Mouse (Mus musculus): Measurements from ENCODE around the gene Alkbh3. TPM values are rescaled to one million over a fixed set of nuclear protein-coding genes. Genes with fewer than 3 reads are reported as not detected.

Gene Alkbh3
- polyA plus RNA-seq, 1 experiment, result 62.3 TPM

DNA sequence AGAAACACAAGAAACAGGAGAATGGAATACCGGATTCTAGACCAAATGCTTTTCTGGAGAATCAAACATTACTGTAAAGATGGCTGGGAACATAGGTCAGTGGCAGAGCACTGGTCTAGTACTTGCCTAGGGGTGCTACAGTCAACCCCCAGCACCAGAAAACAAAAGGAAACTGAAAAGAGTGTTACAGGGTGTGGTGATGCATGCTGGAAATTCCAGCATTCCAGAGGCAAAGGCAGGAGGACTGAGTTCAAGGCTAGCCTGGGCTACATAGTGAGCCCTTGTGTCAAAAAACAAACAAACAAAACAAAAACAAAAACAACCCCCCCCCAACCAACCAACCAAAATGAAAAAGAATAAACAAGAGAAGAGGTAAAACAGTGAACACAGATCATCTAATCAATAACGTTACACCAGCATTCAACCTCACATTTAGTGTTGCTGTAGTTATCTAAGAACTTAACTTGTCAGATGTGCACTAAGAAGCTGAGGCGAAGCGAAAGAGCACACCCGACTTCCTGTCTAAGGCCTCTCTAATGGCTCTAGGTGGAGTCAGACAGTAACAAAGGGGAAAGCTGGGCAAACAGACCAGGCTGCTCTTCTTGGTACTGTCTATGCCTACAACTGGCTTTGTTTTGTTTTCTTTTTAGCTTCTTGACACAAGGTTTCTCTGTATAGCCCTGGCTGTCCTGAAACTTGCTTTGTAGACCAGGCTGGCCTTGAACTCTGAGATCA lies 30.0 kb upstream of the Alkbh3 start:
- WGBS, result 86% methylated on average over 5 of the region's 5 CpGs
- no peak for DNase-seq
- Histone ChIP-seq H3K36me3 (ENCODE audit: control insufficient read depth, insufficient read depth, low read length) (no peaks in the 10 kb centered on the region), H3K4me1 (ENCODE audit: control insufficient read depth, insufficient read depth, low read length) (no peaks in the 10 kb centered on the region; the same call in 1 of the 2 replicates), H3K27me3 (replicated peaks; ENCODE audit: control insufficient read depth, insufficient read depth, low read length) (no peaks in the 10 kb centered on the region), H3K4me3 (ENCODE audit: insufficient read depth, low read depth, low read length) (no peak overlapping the region), H3K27ac (ENCODE audit: insufficient read depth, low read depth, low read length) (no peak overlapping the region)
- TF ChIP-seq POLR2A (IDR thresholded peaks at IDR 0.05; ENCODE audit: low read depth, low read length), result no peak
- TF ChIP-seq CTCF (conservative IDR thresholded peaks at IDR 0.05; ENCODE audit: insufficient read depth, insufficient read length, low read depth, low read length), result no peak

DNA sequence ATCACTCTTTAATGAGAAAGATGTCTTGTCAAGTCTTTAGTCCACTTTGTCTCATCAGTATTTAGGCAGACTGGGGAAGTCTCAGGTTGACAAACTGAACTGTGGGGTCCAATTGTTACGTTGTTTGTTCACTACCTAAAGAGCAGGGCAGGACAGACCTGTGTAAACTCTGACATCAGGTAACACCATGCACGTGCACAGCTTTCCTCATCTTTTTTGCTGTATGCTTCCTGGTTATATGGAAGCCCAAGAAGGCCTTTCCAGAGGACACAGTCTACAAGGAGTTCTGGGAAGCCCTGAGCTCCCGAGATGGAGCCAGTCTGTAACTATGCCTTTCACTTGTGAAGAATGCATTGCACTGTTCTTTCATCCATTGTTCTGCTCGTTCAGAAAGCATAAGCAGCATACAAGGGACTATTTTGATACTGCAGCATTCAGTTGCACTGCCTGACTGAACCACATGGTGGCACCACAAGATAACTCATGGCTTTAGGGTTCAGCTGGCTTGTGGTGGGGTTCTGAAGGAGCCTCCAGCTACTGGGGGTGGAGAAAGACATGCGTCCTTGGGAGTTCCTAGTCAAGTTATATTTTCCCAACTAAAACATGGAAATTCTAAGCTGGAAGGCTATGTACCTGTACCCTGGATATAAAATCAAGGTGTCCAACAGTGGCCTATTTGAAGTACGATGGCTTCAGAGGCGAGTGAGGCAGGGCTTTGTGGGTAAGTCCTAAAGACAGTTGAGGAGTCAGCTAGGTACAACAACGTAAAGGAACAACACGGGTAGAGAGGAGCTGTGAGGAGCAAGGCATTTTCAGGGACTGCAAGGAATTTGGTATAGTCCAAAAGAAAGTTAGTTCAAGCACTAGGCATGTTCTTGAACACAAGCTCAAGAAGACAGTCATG lies 25.1 kb upstream of the Alkbh3 start:
- TF ChIP-seq CTCF (conservative IDR thresholded peaks at IDR 0.05; ENCODE audit: insufficient read depth, insufficient read length, low read depth, low read length) (peak; percentile 89), POLR2A (IDR thresholded peaks at IDR 0.05; ENCODE audit: low read depth, low read length) (no peak)
- no peaks in the 10 kb centered on the region for H3K4me1 ChIP-seq (ENCODE audit: control insufficient read depth, insufficient read depth, low read length)
- no peaks in the 10 kb centered on the region for H3K36me3 ChIP-seq (ENCODE audit: control insufficient read depth, insufficient read depth, low read length)
- 71% methylated on average over 9 of the region's 9 CpGs for WGBS
- no peak overlapping the region for H3K4me3 ChIP-seq (ENCODE audit: insufficient read depth, low read depth, low read length)
- no peaks in the 10 kb centered on the region for H3K27me3 ChIP-seq (replicated peaks; ENCODE audit: control insufficient read depth, insufficient read depth, low read length)
- DNase-seq, result peak; percentile 62
- no peak overlapping the region for H3K27ac ChIP-seq (ENCODE audit: insufficient read depth, low read depth, low read length)

- no peaks in the 10 kb centered on the region for H3K4me1 ChIP-seq (ENCODE audit: control insufficient read depth, insufficient read depth, low read length)
- TF ChIP-seq POLR2A (IDR thresholded peaks at IDR 0.05; ENCODE audit: low read depth, low read length), result no peak
- H3K27me3 ChIP-seq (replicated peaks; ENCODE audit: control insufficient read depth, insufficient read depth, low read length), result no peaks in the 10 kb centered on the region
- H3K36me3 ChIP-seq (ENCODE audit: control insufficient read depth, insufficient read depth, low read length), result no peaks in the 10 kb centered on the region
- H3K4me3 ChIP-seq (ENCODE audit: insufficient read depth, low read depth, low read length), result no peak overlapping the region
- no peak overlapping the region for H3K27ac ChIP-seq (ENCODE audit: insufficient read depth, low read depth, low read length)
- DNase-seq, result no peak
Observed at GRCm38 (mm10) chr2:94030602-94031001, 20.0 kb upstream of the Alkbh3 start.

DNA sequence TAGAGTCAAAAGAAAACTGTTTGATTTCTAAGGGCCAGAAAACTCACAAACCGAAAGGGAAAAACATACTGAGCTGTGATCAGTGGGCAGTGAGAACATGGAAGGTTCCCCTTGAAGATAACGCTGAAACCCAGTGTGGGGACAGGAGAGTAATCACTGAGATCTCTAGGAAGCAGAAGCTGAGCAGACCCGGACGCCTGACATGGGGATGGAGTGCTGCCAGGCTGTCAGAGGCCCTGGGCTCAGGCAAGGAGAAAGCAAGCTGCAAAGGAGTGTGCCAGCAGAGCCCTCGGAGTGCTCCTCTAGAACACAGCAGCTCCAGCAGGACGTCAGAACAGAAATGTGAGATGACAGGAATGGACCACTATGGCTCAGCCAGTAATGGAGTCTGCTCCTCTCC lies 14.0 kb upstream of the Alkbh3 start:
- 53% methylated on average over 6 of the region's 6 CpGs for WGBS
- no peaks in the 10 kb centered on the region for H3K27me3 ChIP-seq (replicated peaks; ENCODE audit: control insufficient read depth, insufficient read depth, low read length)
- TF ChIP-seq POLR2A (IDR thresholded peaks at IDR 0.05; ENCODE audit: low read depth, low read length) (no peak), CTCF (conservative IDR thresholded peaks at IDR 0.05; ENCODE audit: insufficient read depth, insufficient read length, low read depth, low read length) (no peak)
- H3K4me3 ChIP-seq (ENCODE audit: insufficient read depth, low read depth, low read length), result no peak overlapping the region
- H3K4me1 ChIP-seq (ENCODE audit: control insufficient read depth, insufficient read depth, low read length), result no peaks in the 10 kb centered on the region
- H3K36me3 ChIP-seq (ENCODE audit: control insufficient read depth, insufficient read depth, low read length), result no peaks in the 10 kb centered on the region
- H3K27ac ChIP-seq (ENCODE audit: insufficient read depth, low read depth, low read length), result no peak overlapping the region
- no peak for DNase-seq

- peak; percentile 83 for DNase-seq
- Histone ChIP-seq H3K27me3 (replicated peaks; ENCODE audit: control insufficient read depth, insufficient read depth, low read length) (no peaks in the 10 kb centered on the region), H3K36me3 (ENCODE audit: control insufficient read depth, insufficient read depth, low read length) (peaks cover 8% of the 10 kb centered on the region), H3K4me3 (ENCODE audit: insufficient read depth, low read depth, low read length) (no peak overlapping the region), H3K4me1 (ENCODE audit: control insufficient read depth, insufficient read depth, low read length) (peaks cover 2% of the 10 kb centered on the region; the same call in 1 of the 2 replicates), H3K27ac (ENCODE audit: insufficient read depth, low read depth, low read length) (no peak overlapping the region)
- peak; percentile 83 for TF ChIP-seq CTCF (conservative IDR thresholded peaks at IDR 0.05; ENCODE audit: insufficient read depth, insufficient read length, low read depth, low read length)
- TF ChIP-seq POLR2A (IDR thresholded peaks at IDR 0.05; ENCODE audit: low read depth, low read length), result no peak
- WGBS, result 5% methylated on average over 2 of the region's 2 CpGs
Observed at GRCm38 (mm10) chr2:94002331-94002730, 8.3 kb downstream of the Alkbh3 start.

DNA sequence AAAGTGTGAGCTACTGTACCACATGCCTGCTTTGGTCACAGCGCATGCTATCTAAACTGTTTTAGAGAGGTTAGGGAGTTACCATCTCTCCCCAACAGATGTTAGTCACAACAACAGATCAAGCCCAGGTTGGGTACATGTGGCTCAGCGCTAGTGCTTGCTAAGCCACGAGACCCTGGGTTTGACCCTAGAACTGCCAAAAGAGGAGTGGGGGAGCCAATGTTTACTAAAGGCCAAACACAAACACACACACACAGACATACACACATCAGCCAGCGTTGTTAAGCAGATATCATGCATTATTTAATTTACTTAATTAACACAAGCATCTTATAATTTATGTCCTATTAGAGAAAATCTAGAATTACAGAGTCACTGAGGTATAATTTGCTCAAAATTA lies 8.7 kb downstream of the Alkbh3 start:
- Histone ChIP-seq H3K27me3 (replicated peaks; ENCODE audit: control insufficient read depth, insufficient read depth, low read length) (no peaks in the 10 kb centered on the region), H3K27ac (ENCODE audit: insufficient read depth, low read depth, low read length) (peak overlapping the region; percentile 72; the same call in 1 of the 2 replicates), H3K4me3 (ENCODE audit: insufficient read depth, low read depth, low read length) (no peak overlapping the region), H3K36me3 (ENCODE audit: control insufficient read depth, insufficient read depth, low read length) (peaks cover 6% of the 10 kb centered on the region), H3K4me1 (ENCODE audit: control insufficient read depth, insufficient read depth, low read length) (peaks cover 2% of the 10 kb centered on the region; the same call in 1 of the 2 replicates)
- no peak for TF ChIP-seq CTCF (conservative IDR thresholded peaks at IDR 0.05; ENCODE audit: insufficient read depth, insufficient read length, low read depth, low read length)
- no peak for TF ChIP-seq POLR2A (IDR thresholded peaks at IDR 0.05; ENCODE audit: low read depth, low read length)
- 79% methylated on average over 4 of the region's 4 CpGs for WGBS
- DNase-seq, result no peak

- H3K36me3 ChIP-seq (ENCODE audit: control insufficient read depth, insufficient read depth, low read length), result peaks cover 6% of the 10 kb centered on the region
Observed at GRCm38 (mm10) chr2:94001411-94001810, 9.2 kb downstream of the Alkbh3 start.

More at GRCm38 (mm10) chr2:94001411-94001810, 9.2 kb downstream of the Alkbh3 start:
- peaks cover 2% of the 10 kb centered on the region; the same call in 1 of the 2 replicates for H3K4me1 ChIP-seq (ENCODE audit: control insufficient read depth, insufficient read depth, low read length)
- H3K27ac ChIP-seq (ENCODE audit: insufficient read depth, low read depth, low read length), result peak overlapping the region; percentile 72; the same call in 1 of the 2 replicates
- TF ChIP-seq POLR2A (IDR thresholded peaks at IDR 0.05; ENCODE audit: low read depth, low read length), result no peak
- no peak for TF ChIP-seq CTCF (conservative IDR thresholded peaks at IDR 0.05; ENCODE audit: insufficient read depth, insufficient read length, low read depth, low read length)
- DNase-seq, result peak; percentile 65
- H3K27me3 ChIP-seq (replicated peaks; ENCODE audit: control insufficient read depth, insufficient read depth, low read length), result no peaks in the 10 kb centered on the region
- WGBS, result 69% methylated on average over 6 of the region's 6 CpGs
- H3K4me3 ChIP-seq (ENCODE audit: insufficient read depth, low read depth, low read length), result no peak overlapping the region
